Mouse (Mus musculus): ENCODE measurements around the gene Meiob.

GRCm38 (mm10) chr17:24818172-24818571 is 14.1 kb downstream of the Meiob start:
- no peak for TF ChIP-seq CTCF (IDR thresholded peaks at IDR 0.05; ENCODE audit: borderline replicate concordance, extremely low read depth, insufficient read depth, insufficient read length)
- no peak for TF ChIP-seq POLR2A (IDR thresholded peaks at IDR 0.05; ENCODE audit: borderline replicate concordance, extremely low read depth, insufficient read depth, insufficient read length, poor library complexity, severe bottlenecking)

All from brain, embryonic 14.5 days (tissue).